Mouse (Mus musculus) T-helper 1 cell (primary cell): ENCODE measurements at regions not wholly inside any gene's neighbourhood (a gene's known extent, or its start where the extent isn't known, plus 50 kb on each side); places are given as distances from the start of the nearest gene placed in this dataset.

Source experiments
- in situ Hi-C: fragments of 300-600 bp; cut with MboI, MseI; formaldehyde crosslinking; loops from one replicate; pipeline ENCODE4 v1.15.1; 2025; ENCODE audit warnings: high pct_unique_total_duplicates

DNA sequence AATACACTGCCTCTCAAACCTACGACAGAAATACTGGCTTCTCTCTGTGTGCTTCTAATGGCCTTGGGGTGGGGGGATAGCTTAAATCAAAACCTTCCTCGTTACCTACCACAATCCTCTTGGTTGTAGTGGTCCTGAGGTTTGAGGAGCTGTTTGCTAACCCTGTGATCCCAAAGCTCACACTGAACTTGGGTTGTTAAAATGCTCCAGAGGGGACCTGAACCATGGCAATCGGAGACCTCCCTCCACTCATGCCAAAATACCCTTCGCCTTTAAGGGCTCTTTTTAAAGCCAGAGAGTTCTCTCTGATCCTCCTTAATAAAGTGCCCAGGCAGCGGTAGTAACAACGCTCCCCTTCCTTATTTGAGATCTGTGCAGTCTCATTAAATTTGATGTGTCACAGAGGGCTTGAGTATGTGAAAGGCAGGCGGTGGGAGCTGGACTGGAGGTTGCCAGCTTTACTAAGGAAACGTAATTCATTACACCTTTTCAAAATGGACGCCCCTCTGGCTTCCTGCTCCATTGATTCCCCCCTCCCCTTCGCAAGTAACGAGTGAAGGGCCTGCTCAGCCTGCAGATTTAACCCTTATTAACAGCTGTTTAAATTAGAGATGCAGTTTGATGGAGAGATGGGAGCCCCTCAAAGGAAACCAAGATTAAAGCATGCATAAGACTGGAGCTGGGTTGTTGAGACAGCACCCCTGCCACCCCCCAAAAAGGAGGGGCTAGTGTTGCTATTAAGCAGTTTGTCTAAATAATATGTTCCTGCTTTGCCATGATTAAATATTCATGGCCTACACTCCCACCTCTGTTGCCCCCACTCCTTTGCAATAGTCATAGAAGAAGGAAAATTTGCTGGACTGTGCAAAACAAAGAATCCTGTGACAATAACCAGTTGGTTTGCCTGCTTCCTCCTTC lies 289.4 kb downstream of the Sorl1 start:
- in situ Hi-C loops: no loop called here

- in situ Hi-C loops: no loop called here
Measured at GRCm38 (mm10) chr9:41833408-41833807, 290.7 kb downstream of the Sorl1 start.

- in situ Hi-C loops: no loop called here
Measured at GRCm38 (mm10) chr9:41827356-41827755, 296.7 kb downstream of the Sorl1 start.

DNA sequence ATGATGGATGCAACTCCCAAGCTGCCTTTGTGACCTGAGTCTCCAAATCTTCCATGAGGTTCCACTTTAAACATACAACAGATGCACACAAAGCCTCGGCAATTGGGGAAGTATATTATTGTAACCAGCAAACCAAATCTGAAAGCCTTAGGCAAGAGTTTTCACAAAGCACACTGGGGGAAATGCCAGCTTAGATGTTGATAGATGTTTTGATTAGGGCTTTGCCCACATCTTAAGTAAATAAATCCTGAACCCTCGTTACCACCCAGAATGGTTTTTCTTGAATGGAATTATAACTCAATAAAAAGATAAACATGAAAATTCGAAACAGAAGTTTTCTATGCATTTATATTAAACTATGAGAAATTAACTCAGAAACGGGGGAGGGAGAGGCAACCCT lies 302.7 kb downstream of the Sorl1 start:
- in situ Hi-C loops: no loop called here

- in situ Hi-C loops: no loop called here
Measured at GRCm38 (mm10) chr9:41817740-41818461, 306.2 kb downstream of the Sorl1 start.

DNA sequence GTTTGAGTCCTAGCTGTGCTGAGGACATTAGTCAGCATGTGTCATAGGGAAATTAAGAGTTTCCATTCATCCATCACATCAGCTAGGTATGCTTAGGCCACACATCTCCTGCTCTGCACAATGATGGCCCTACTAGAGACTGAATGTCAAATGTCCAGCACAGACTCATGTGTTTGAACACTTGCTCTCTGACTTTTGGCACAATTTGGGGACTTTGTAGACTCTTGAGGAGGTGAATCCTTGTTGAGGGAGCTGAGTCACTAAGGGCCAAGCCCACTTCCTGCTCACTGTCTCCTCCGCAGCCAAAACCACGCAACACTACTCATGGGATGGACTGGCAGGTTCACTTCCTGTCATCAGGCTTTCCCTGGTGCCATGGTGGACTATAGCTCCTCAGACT lies 308.2 kb downstream of the Sorl1 start:
- in situ Hi-C loops: no loop called here

DNA sequence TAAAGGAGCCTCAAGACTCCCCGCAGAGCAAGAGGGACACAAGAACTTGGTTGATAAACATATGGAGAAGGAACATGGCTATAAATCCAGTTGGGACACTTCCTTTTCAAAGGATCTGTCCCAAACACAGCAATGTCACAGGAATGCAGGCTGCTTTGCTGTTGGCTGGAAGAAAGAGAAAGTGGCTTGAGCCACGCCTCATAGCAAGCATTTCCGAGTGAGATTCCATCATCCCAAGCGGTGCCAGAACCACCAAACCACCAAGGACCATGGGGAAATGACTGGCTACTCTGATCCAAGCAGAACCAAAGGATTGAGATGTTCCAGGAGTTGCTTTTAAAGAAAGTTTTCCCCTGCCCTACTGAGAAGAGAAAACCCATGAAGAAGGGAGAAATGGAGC lies 314.8 kb downstream of the Sorl1 start:
- in situ Hi-C loops: loop anchor here (5.0 kb wide), 1 partner anchor 138 kb away; no protein-coding TSS in a partner anchor

DNA sequence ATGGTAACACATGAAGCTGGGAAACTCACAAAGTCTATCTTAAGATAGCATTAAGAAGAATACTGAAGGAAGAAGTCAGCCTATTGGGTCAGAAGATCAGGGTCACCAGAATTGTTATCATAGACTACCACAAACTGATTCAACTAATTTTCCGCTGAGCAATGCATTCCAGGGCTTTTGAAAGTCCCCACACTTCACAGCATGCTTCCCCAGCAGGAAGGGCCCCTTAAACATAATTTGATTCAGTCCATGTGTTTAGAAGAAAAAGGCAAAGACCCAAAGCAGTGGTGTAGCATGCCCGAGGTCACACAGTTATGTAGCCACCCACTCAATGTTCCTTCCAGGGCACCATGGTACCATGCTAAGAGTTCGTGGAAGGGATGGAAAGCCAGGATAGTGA lies 315.3 kb downstream of the Sorl1 start:
- in situ Hi-C loops: loop anchor here (5.0 kb wide), 1 partner anchor 139 kb away; no protein-coding TSS in a partner anchor

DNA sequence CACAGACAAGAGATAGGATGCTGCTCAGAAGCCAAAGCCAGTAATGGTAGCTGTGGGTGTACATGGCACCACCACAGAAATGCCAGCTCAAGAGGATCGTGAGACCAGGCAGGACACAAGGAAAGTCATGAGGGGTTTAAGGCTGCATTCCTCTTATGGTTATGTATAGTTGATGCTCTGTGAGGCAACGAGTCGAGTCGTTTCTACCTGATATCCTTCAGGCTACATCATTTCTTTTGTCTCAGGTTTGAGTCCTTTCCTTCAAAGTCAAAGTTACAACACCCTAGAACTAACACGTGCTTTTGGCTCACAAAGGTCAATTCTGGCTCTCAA lies 317.8 kb downstream of the Sorl1 start:
- in situ Hi-C loops: loop anchor here (5.0 kb wide), 1 partner anchor 141 kb away; no protein-coding TSS in a partner anchor

DNA sequence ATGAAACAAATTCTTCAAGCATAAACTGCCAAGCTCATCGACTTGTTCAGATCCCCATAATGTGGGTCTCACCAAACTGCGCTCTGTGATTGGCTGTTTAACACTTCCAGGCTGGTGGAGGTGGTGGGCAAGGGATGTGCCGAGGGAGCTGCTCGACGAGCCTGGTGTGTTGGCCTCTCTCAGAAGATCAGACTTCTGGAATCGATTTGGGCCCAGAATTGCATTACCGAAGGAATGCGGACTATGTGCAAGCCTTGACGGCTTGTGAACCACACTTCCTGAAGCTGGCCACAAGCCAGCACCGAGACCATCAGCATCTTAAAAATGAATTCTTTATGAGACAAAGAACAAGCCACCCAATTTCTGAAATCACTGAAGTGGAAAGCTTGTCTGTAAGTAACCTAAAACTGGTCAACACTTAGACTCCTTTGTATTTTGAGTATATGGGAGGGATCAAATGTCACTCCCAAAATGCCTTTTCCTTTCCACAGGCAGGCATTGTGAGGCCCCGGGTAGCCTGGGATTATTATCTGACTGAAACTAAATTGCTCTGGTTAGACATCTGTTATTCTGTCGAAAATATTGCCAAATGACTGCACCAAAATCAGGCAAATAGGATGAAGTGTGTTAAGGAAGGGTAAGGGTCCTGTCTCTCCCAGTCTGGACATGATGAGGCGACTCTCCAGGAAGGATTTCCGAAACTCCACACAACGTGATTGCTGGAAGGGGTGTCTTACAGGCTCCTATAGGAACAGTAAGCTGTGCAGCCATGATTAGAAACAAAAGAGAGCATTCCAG lies 318.4 kb downstream of the Sorl1 start:
- in situ Hi-C loops: loop anchor here (5.0 kb wide), 1 partner anchor 142 kb away; no protein-coding TSS in a partner anchor

DNA sequence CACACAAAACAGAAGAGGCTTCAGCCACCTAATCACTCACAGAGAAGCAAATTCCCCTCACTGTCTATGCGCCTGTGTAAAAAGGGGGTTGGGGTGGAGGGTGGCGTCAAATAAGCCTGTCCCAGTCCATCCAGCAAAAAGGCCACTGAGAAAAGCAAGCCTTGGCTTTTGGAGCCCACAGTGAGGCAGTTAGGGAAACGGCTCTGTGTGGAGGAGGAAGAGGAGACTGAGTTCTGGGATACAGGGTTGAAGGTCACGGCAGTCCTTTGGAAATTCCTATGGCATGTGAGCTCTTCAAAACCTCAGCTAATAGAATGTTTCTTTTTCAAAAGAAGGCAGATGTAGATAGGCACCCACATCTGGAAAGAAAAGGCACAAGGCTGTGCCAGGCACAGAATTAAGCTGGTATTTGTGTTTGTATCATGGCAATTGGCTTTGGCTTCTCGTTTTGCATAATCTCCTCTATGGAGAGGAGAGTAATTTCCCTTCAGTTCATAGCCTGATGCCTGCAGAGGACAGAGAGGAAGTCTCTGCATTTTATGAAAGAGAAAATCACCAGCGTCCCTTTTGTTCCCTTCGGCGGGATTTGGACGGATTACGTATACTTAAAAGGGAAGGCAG lies 319.3 kb downstream of the Sorl1 start:
- in situ Hi-C loops: loop anchor here (5.0 kb wide), 1 partner anchor 142 kb away; no protein-coding TSS in a partner anchor

DNA sequence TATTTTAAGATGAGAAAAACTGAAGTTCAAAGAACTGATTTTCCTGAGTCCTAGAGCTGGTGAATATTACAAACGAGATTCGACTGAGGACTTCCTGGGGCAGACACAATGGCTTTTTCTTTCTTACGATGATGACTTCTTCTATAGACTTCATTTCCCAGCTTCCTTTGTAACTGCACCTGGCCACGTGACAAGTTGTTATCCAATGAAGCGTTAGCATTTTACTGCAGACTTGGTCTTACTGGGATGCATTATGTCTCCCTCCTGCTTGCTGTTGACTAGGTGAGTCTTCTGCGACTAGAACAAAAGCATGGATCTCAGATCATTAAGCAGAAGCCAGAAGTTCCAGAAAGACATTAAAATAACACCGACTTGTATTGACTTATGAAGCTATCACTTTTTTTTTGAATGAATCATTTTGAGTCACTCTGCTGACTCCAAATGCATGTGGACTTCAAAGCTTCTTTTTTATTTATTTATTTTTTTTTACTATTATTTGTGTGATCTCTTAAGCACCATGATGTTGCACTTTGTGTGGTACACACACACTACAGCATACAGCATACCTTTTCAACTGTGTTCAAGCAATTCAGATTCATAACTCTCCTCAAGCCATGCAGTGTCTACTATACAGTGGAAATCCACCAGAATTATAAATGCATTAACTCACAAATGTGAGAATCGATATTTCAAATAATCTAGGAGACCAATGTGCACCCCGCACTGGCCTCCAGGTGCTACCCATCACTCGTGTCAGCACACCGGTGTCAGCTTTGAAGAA lies 320.2 kb downstream of the Sorl1 start:
- in situ Hi-C loops: no loop called here

DNA sequence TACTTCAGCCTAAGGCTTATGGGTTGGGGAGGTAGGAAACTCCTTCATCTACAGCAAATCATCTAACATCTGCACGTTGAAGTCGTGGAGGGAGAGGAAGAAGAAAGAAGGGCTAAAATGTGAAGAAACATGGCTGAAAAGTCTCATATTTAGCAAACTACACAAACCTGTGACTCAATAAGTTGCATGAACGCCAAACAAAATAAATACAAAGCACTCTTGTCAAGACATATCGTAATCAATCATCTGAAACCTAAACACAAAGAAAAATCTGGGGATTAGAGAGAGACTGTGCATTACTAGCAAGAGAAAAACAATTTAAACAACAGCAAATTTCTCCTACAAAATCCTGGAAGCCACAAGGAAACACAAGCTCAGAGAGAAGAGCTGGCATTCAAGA lies 322.7 kb downstream of the Sorl1 start:
- in situ Hi-C loops: no loop called here

DNA sequence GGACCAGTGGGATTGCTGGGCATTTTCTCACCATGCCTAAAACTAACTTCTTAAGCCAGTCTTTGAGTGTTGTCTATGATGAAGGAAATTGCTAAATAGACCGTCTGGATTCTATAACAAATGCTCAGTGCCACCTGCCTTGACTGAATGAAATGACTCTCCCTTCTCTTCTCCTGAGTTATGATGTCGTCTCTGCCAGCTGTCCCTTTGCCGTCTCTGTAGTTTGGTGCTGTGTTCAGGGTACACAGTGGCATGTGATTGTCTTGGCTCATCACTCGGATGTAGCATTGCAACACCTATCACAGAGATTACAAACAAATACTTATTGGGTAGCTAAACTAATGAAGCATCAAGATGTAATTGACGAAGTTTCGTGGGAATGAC lies 331.3 kb downstream of the Sorl1 start:
- in situ Hi-C loops: no loop called here

DNA sequence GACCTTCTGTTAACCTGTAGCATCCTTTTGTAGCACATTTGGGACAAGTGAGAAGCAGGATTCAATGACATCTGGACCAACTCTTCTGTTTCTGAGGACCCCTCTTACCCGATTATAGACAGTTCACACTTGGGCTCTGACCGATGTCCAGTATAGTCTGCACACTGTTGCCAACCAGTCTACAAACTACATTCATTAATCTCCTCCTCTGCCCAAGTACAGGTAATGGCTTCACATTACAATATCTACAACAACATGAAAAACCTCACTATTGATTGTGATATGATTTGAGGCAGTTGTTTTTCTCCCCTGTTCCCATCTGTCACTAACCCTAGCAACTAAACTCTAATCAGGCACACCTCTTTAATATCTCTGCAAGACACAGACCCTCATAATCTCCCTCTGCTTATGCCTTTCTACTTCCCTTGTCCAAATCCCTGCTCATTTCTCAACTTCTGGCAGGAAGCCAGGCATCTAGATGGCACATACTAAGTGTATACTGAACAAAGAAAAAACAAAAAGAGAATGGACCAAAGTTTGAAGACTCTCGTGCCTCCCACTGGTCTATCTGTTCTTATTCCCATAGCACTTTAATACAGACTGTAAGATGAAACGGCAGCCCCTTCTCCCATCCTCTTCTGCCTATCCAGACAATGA lies 331.8 kb downstream of the Sorl1 start:
- in situ Hi-C loops: no loop called here

- in situ Hi-C loops: no loop called here
Measured at GRCm38 (mm10) chr9:41791501-41792172, 332.5 kb downstream of the Sorl1 start.

GRCm38 (mm10) chr9:41785131-41785530 lies 339.0 kb downstream of the Sorl1 start:
- in situ Hi-C loops: no loop called here

GRCm38 (mm10) chr9:41772281-41772902 lies 351.7 kb downstream of the Sorl1 start:
- in situ Hi-C loops: no loop called here

DNA sequence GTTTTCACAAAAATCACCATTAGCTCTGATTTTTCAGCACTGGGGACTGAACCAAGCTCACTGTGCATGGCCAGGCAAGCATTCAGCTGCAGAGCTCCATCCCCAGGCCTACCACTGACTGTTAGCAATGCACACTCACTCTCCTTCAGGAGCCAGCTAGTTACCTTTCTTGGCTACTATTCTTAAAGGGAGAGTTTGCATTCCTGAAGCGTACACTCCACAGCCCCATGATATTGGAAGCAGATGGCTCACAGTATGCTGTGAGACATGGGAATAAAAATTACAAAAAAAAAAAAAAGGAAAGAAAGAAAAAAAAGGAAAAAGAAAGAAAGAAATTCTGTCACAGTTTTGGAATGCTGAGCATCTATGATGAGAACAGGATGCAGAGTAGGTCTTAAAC lies 352.8 kb downstream of the Sorl1 start:
- in situ Hi-C loops: no loop called here
